Mouse (Mus musculus) forebrain, embryonic 15.5 days (tissue): Measurements from ENCODE around the gene Ehhadh. TPM values are rescaled to one million over a fixed set of nuclear protein-coding genes. Genes with fewer than 3 reads are reported as not detected.
"Not testable (repeated sequence)": the region's sequence is repeated elsewhere in the genome, so short reads cannot be mapped to it uniquely, and the experiment has no call there.

Source experiments
- ATAC-seq: fragments of 200-750 bp; cut with Nextera tagmentation; replicated peaks from 2 replicates; pipeline ENCODE4 v1.8.0; 2017; ENCODE audit warnings: mild to moderate bottlenecking, moderate TSS enrichment, moderate library complexity
- H3K27ac ChIP-seq: fragments of 300-500 bp; sonication (generic); replicated peaks from 2 replicates; pipeline ENCODE4 v1.5.1; 2015; ENCODE audit warnings: mild to moderate bottlenecking, inconsistent platforms
- H3K27me3 ChIP-seq: fragments of 300-500 bp; sonication (generic); 2 replicates; pipeline ENCODE4 v1.6.1; 2015; ENCODE audit warnings: inconsistent platforms
- H3K36me3 ChIP-seq: fragments of 300-500 bp; sonication (generic); 2 replicates; pipeline ENCODE4 v1.6.1; 2015; ENCODE audit warnings: mild to moderate bottlenecking, inconsistent platforms
- H3K4me1 ChIP-seq: fragments of 300-500 bp; sonication (generic); 2 replicates; pipeline ENCODE4 v1.6.1; 2015; ENCODE audit warnings: inconsistent platforms
- H3K4me2 ChIP-seq: fragments of 300-500 bp; sonication (generic); replicated peaks from 2 replicates; pipeline ENCODE4 v1.6.1; 2015; ENCODE audit warnings: mild to moderate bottlenecking, inconsistent platforms
- H3K4me3 ChIP-seq: fragments of 300-500 bp; sonication (generic); 2 replicates; pipeline ENCODE4 v1.5.1; 2015; ENCODE audit warnings: mild to moderate bottlenecking, inconsistent platforms
- H3K9ac ChIP-seq: fragments of 300-500 bp; sonication (generic); replicated peaks from 2 replicates; pipeline ENCODE4 v1.6.1; 2015; ENCODE audit warnings: mild to moderate bottlenecking, inconsistent platforms
- H3K9me3 ChIP-seq: fragments of 300-500 bp; sonication (generic); 2 replicates; pipeline ENCODE4 v1.6.1; 2016; ENCODE audit warnings: inconsistent platforms
- WGBS: fragments of 180-500 bp; shearing (Covaris S2); methylation state at CpG from one replicate; pipeline ENCODE4 v1.1.7; 2015; ENCODE audit warnings: mixed read lengths; 5-methylcytosine and 5-hydroxymethylcytosine counted together
- polyA plus RNA-seq: library from polyadenylated mRNA; unstranded; fragments of >200 nt; fragmentation: Nextera tagmentation; extraction: Ambion mirVana; gene quantifications from 2 replicates; pipeline ENCODE4 v1.2.1, GENCODE M21; 2015

The Ehhadh gene
- polyA plus RNA-seq, 1 experiment from 2014 or later = 0.85 TPM

- no peak overlapping the region for H3K9ac ChIP-seq
- H3K9me3 ChIP-seq = no peaks in the 10 kb centered on the region
- 65% methylated on average over 8 of the region's 8 CpGs for WGBS
- H3K4me3 ChIP-seq = no peak overlapping the region
- no peaks in the 10 kb centered on the region for H3K4me1 ChIP-seq
- ATAC-seq = no peak
- H3K36me3 ChIP-seq = no peaks in the 10 kb centered on the region
- H3K4me2 ChIP-seq = no peak overlapping the region
- H3K27ac ChIP-seq = no peak overlapping the region
- no peaks in the 10 kb centered on the region for H3K27me3 ChIP-seq
These were observed 31.0 kb upstream of the Ehhadh start for GRCm38 (mm10) chr16:21818629-21819028.

- 45% methylated on average over 9 of the region's 9 CpGs for WGBS
- Histone ChIP-seq H3K4me3 (no peak overlapping the region), H3K9me3 (no peaks in the 10 kb centered on the region), H3K9ac (no peak overlapping the region), H3K4me1 (no peaks in the 10 kb centered on the region), H3K27ac (no peak overlapping the region), H3K4me2 (no peak overlapping the region), H3K27me3 (no peaks in the 10 kb centered on the region), H3K36me3 (no peaks in the 10 kb centered on the region)
- no peak for ATAC-seq
These were observed 30.5 kb upstream of the Ehhadh start for GRCm38 (mm10) chr16:21818132-21818531.

- peak; percentile 19; the same call in 1 of the 2 replicates for ATAC-seq
- no peaks in the 10 kb centered on the region for H3K9me3 ChIP-seq
- H3K27me3 ChIP-seq = no peaks in the 10 kb centered on the region
- H3K9ac ChIP-seq = no peak overlapping the region
- H3K4me2 ChIP-seq = no peak overlapping the region
- H3K36me3 ChIP-seq = no peaks in the 10 kb centered on the region
- H3K27ac ChIP-seq = no peak overlapping the region
- no peaks in the 10 kb centered on the region for H3K4me1 ChIP-seq
- 48% methylated on average over 7 of the region's 7 CpGs for WGBS
- H3K4me3 ChIP-seq = no peak overlapping the region
These were observed 28.0 kb upstream of the Ehhadh start for GRCm38 (mm10) chr16:21815669-21816010.

GRCm38 (mm10) chr16:21814861-21815668 is 27.5 kb upstream of the Ehhadh start:
- H3K4me1 ChIP-seq = no peaks in the 10 kb centered on the region
- WGBS = 71% methylated on average over 11 of the region's 11 CpGs
- no peaks in the 10 kb centered on the region for H3K36me3 ChIP-seq
- 0 out of 2 replicates have a peak, but pooled peaks have one; percentile 26 for ATAC-seq
- no peak overlapping the region for H3K4me3 ChIP-seq
- H3K4me2 ChIP-seq = no peak overlapping the region
- no peak overlapping the region for H3K27ac ChIP-seq
- no peaks in the 10 kb centered on the region for H3K27me3 ChIP-seq
- no peak overlapping the region for H3K9ac ChIP-seq
- H3K9me3 ChIP-seq = no peaks in the 10 kb centered on the region

DNA sequence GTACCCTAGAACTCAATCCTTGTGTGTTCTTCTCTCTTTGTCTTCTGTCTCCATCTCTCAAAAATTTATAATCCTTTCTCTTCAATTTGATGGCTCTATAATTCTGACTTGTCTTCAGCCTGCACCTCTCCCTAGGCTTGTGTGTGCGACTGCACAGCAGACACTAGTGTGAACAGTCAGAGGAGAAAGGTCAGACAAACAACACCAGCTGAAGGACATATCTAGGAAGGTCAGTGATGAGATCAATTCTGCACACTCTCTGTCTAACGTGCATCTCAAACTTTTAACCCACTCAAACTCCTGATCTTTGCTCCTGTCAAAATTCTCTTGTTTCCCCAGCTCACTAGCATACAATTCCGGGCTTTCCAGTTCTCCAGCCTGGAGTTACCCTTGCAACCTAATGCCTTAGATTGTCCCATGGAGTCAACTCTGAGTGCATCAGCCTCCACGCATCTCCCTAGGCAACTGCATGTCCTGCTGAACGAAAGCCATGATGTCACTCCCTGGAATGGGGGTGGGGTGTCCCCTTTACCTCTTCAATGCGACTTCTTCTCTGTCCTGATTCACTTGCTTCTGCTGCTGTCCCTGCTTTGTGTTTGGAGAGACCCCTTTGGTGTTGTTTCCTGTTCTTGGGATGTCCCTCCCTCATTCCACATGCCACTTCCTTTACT is 25.7 kb upstream of the Ehhadh start:
- Histone ChIP-seq H3K9ac (no peak overlapping the region), H3K4me1 (no peaks in the 10 kb centered on the region), H3K4me2 (no peak overlapping the region), H3K27ac (no peak overlapping the region), H3K4me3 (no peak overlapping the region), H3K27me3 (no peaks in the 10 kb centered on the region), H3K9me3 (no peaks in the 10 kb centered on the region), H3K36me3 (peaks cover 11% of the 10 kb centered on the region)
- WGBS = 75% methylated on average over 6 of the region's 6 CpGs
- no peak for ATAC-seq

- H3K4me1 ChIP-seq, H3K9ac ChIP-seq, H3K27ac ChIP-seq, H3K4me3 ChIP-seq, ATAC-seq, H3K27me3 ChIP-seq, H3K9me3 ChIP-seq, H3K4me2 ChIP-seq: not testable (repeated sequence)
- WGBS = 90% methylated on average over 7 of the region's 7 CpGs
- peaks cover 13% of the 10 kb centered on the region for H3K36me3 ChIP-seq
These were observed 20.2 kb upstream of the Ehhadh start for GRCm38 (mm10) chr16:21807786-21808185.

DNA sequence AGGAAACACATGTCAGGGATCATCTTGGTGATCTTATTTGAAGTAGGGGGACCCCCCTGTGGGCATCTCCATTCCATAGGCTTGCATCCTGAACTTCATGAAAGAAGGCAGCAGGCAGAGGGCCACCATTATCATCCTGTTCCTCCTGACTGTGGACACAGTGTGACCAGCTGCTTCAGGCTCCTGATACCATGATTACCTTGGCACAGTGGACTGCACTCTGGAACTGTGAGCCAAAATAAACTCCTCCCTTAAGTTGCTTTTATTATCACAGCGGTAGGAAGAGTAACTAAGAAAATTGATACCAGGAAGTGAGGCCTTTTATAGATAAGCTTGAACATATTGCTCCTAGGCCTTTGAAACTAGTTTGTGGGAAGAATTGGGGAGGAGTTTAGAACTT is 19.3 kb upstream of the Ehhadh start:
- ATAC-seq = no peak
- no peak overlapping the region for H3K27ac ChIP-seq
- H3K27me3 ChIP-seq = no peaks in the 10 kb centered on the region
- 93% methylated on average over 1 of the region's 1 CpGs for WGBS
- H3K9me3 ChIP-seq = no peaks in the 10 kb centered on the region
- H3K36me3 ChIP-seq = peaks cover 19% of the 10 kb centered on the region
- no peaks in the 10 kb centered on the region for H3K4me1 ChIP-seq
- no peak overlapping the region for H3K4me2 ChIP-seq
- H3K4me3 ChIP-seq = no peak overlapping the region
- no peak overlapping the region for H3K9ac ChIP-seq

DNA sequence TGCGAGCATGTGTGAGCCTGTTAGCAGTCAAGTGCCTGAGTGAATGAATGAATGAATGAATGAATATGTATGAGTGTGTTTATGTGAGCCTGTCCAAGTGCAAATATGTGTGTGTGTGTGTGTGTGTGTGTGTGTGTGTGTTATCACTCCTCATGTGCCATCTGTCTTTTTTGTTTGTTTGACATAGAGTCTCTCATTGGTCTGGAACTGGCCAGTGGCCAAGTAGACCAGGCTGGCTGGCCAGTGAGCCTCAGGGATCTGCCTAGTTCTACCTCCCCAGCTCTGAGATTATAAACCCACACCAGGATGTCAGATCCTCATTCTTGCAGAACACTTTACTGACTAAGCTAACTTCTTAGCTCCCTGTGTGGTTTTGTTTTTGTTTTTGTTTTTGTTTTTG is 16.7 kb upstream of the Ehhadh start:
- H3K9me3 ChIP-seq = no peaks in the 10 kb centered on the region
- WGBS = 58% methylated on average over 1 of the region's 1 CpGs
- H3K9ac ChIP-seq = no peak overlapping the region
- H3K4me2 ChIP-seq = no peak overlapping the region
- ATAC-seq = 0 out of 2 replicates have a peak, but pooled peaks have one; percentile 13
- peaks cover 27% of the 10 kb centered on the region for H3K36me3 ChIP-seq
- H3K4me1 ChIP-seq = no peaks in the 10 kb centered on the region
- no peaks in the 10 kb centered on the region for H3K27me3 ChIP-seq
- no peak overlapping the region for H3K27ac ChIP-seq
- no peak overlapping the region for H3K4me3 ChIP-seq

DNA sequence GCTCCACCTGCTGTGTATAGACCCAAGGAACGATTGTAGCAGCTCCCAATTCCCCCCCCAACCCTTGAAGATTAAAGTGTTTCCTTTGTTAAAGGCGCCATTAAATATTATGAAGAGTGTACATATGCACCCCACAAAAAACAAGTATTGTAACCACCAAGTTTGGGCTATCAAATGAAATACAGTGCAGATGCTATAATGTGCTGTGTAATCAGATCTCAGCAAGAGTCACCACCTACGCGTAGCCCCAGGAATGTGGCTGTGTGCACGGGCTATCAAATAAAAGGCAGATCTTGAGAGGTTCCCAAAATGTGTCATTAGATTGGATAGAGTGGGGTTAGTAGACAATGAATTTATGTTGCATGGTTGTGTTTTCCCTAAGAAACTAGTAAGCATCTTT is 7.5 kb upstream of the Ehhadh start:
- Histone ChIP-seq H3K27me3 (no peaks in the 10 kb centered on the region), H3K36me3 (peaks cover 8% of the 10 kb centered on the region), H3K4me2 (peak overlapping the region; percentile 69), H3K4me1 (peaks cover 16% of the 10 kb centered on the region), H3K27ac (no peak overlapping the region), H3K4me3 (peak overlapping the region; percentile 98), H3K9me3 (no peaks in the 10 kb centered on the region), H3K9ac (peak overlapping the region; percentile 91)
- peak; percentile 27; the same call in 1 of the 2 replicates for ATAC-seq
- WGBS = 12% methylated on average over 5 of the region's 5 CpGs

- Histone ChIP-seq H3K4me1 (peaks cover 16% of the 10 kb centered on the region), H3K4me2 (peak overlapping the region; percentile 69), H3K9ac (peak overlapping the region; percentile 91), H3K9me3 (no peaks in the 10 kb centered on the region), H3K27me3 (no peaks in the 10 kb centered on the region), H3K4me3 (peak overlapping the region; percentile 98), H3K27ac (peak overlapping the region; percentile 89), H3K36me3 (peaks cover 7% of the 10 kb centered on the region)
- ATAC-seq = no peak; the same call in 1 of the 2 replicates
- WGBS = under 1% methylated on average over 14 of the region's 14 CpGs
These were observed 7.1 kb upstream of the Ehhadh start for GRCm38 (mm10) chr16:21794697-21795045.

GRCm38 (mm10) chr16:21793875-21794696 is 6.5 kb upstream of the Ehhadh start, which contains the start of gene Map3k13:
Gene Map3k13 (plus strand): TSS chr16:21794346.
- H3K4me2 ChIP-seq = peak within 1 kb of the TSS; percentile 69
- H3K9me3 ChIP-seq = no peaks in the 10 kb centered on the region
- WGBS = 2% methylated on average over 47 of the region's 47 CpGs
- peak within 1 kb of the TSS; percentile 91 for H3K9ac ChIP-seq
- H3K27me3 ChIP-seq = no peaks in the 10 kb centered on the region
- H3K4me1 ChIP-seq = peaks cover 16% of the 10 kb centered on the region
- H3K4me3 ChIP-seq = peak within 1 kb of the TSS; percentile 98
- peak; percentile 99 for ATAC-seq
- peak within 1 kb of the TSS; percentile 89 for H3K27ac ChIP-seq
- peaks cover under 1% of the 10 kb centered on the region; the same call in 1 of the 2 replicates for H3K36me3 ChIP-seq
